Mouse (Mus musculus): ENCODE results near the gene St3gal4. TPM values are rescaled to one million over a fixed set of nuclear protein-coding genes. Genes with fewer than 3 reads are reported as not detected.

Gene St3gal4
- polyA plus RNA-seq, 1 experiment from 2014 or later = 22.3 TPM

- Histone ChIP-seq H3K36me3 (ENCODE audit: control insufficient read depth, insufficient read depth) (peaks cover 6% of the 10 kb centered on the region), H3K27ac (ENCODE audit: low read length) (peak overlapping the region; percentile 91), H3K4me2 (ENCODE audit: low read depth, low read length) (peak overlapping the region; percentile 61), H3K27me3 (ENCODE audit: control insufficient read depth, insufficient read depth, low read depth, low read length) (no peaks in the 10 kb centered on the region), H3K4me3 (ENCODE audit: low read depth, low read length) (peak overlapping the region; percentile 10), H3K9ac (ENCODE audit: low read depth, low read length) (peak overlapping the region; percentile 60), H3K9me3 (replicated peaks; ENCODE audit: control insufficient read depth, low read length) (no peaks in the 10 kb centered on the region), H3K4me1 (ENCODE audit: control insufficient read depth, low read depth, low read length) (peaks cover 69% of the 10 kb centered on the region)
- 25% methylated on average over 15 of the region's 15 CpGs for WGBS (ENCODE audit: insufficient replicate concordance)
- peak; percentile 94 for ATAC-seq (ENCODE audit: low read depth)
Measured at GRCm38 (mm10) chr9:35105884-35106880, 12.9 kb downstream of the St3gal4 start.

GRCm38 (mm10) chr9:35105438-35105837, 13.6 kb downstream of the St3gal4 start:
- Histone ChIP-seq H3K4me3 (ENCODE audit: low read depth, low read length) (no peak overlapping the region), H3K27ac (ENCODE audit: low read length) (peak overlapping the region; percentile 91), H3K9me3 (replicated peaks; ENCODE audit: control insufficient read depth, low read length) (no peaks in the 10 kb centered on the region), H3K27me3 (ENCODE audit: control insufficient read depth, insufficient read depth, low read depth, low read length) (no peaks in the 10 kb centered on the region), H3K36me3 (ENCODE audit: control insufficient read depth, insufficient read depth) (peaks cover 6% of the 10 kb centered on the region), H3K9ac (ENCODE audit: low read depth, low read length) (peak overlapping the region; percentile 51; the same call in 1 of the 2 replicates), H3K4me1 (ENCODE audit: control insufficient read depth, low read depth, low read length) (peaks cover 69% of the 10 kb centered on the region), H3K4me2 (ENCODE audit: low read depth, low read length) (peak overlapping the region; percentile 61)
- WGBS (ENCODE audit: insufficient replicate concordance) = 43% methylated on average over 2 of the region's 2 CpGs
- ATAC-seq (ENCODE audit: low read depth) = no peak

DNA sequence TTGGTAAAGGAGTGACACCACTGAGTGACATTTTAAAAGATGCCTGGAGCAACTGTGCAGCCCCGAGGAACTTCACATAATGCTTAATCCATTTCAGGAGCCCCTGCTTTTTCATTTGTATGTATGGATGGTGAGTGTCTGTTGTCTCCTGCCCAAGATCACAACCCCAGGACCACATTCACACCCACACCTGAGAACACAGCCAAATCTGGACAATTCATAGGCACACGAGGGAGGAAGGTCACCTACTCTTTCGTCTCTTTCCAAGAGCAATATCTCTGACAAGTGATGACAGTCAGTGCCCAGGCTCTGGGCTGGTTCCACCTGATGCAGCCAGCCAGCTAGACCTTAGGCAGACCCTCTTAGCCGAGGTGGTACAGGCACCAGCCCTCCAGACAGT, 14.4 kb downstream of the St3gal4 start:
- Histone ChIP-seq H3K9ac (ENCODE audit: low read depth, low read length) (no peak overlapping the region), H3K4me3 (ENCODE audit: low read depth, low read length) (no peak overlapping the region), H3K36me3 (ENCODE audit: control insufficient read depth, insufficient read depth) (peaks cover 6% of the 10 kb centered on the region), H3K9me3 (replicated peaks; ENCODE audit: control insufficient read depth, low read length) (no peaks in the 10 kb centered on the region), H3K4me1 (ENCODE audit: control insufficient read depth, low read depth, low read length) (peaks cover 65% of the 10 kb centered on the region), H3K4me2 (ENCODE audit: low read depth, low read length) (no peak overlapping the region), H3K27ac (ENCODE audit: low read length) (no peak overlapping the region; the same call in 1 of the 2 replicates), H3K27me3 (ENCODE audit: control insufficient read depth, insufficient read depth, low read depth, low read length) (no peaks in the 10 kb centered on the region)
- 64% methylated on average over 4 of the region's 4 CpGs for WGBS (ENCODE audit: insufficient replicate concordance)
- no peak for ATAC-seq (ENCODE audit: low read depth)

DNA sequence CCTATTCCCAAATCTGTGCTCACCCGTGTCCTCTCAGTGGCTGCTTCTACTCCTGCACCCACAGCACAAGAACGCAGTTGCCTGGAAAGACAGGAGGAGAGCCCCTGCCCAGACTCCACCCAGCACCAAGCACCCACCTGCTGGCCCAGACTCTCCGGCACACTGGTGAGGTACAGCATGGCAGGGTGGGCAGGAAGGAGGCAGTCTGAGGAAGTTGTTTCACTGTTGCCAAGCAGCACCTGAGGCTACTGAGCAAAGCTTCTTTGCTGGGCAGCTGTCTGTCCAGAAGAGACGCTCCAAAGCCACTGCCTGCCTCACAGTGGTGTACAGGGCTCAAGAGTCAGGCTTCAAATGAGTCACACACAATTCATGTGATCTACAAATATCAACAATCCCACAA, 20.3 kb downstream of the St3gal4 start:
- no peak for ATAC-seq (ENCODE audit: low read depth)
- H3K27ac ChIP-seq (ENCODE audit: low read length) = peak overlapping the region; percentile 12; the same call in 1 of the 2 replicates
- no peak overlapping the region for H3K4me3 ChIP-seq (ENCODE audit: low read depth, low read length)
- peaks cover 6% of the 10 kb centered on the region for H3K36me3 ChIP-seq (ENCODE audit: control insufficient read depth, insufficient read depth)
- H3K9ac ChIP-seq (ENCODE audit: low read depth, low read length) = no peak overlapping the region
- WGBS (ENCODE audit: insufficient replicate concordance) = 55% methylated on average over 4 of the region's 4 CpGs
- no peaks in the 10 kb centered on the region for H3K27me3 ChIP-seq (ENCODE audit: control insufficient read depth, insufficient read depth, low read depth, low read length)
- no peaks in the 10 kb centered on the region for H3K9me3 ChIP-seq (replicated peaks; ENCODE audit: control insufficient read depth, low read length)
- H3K4me1 ChIP-seq (ENCODE audit: control insufficient read depth, low read depth, low read length) = peaks cover 34% of the 10 kb centered on the region
- no peak overlapping the region for H3K4me2 ChIP-seq (ENCODE audit: low read depth, low read length)

GRCm38 (mm10) chr9:35097901-35098300, 21.2 kb downstream of the St3gal4 start:
- no peaks in the 10 kb centered on the region for H3K9me3 ChIP-seq (replicated peaks; ENCODE audit: control insufficient read depth, low read length)
- 29% methylated on average over 4 of the region's 4 CpGs for WGBS (ENCODE audit: insufficient replicate concordance)
- ATAC-seq (ENCODE audit: low read depth) = peak; percentile 64
- H3K4me1 ChIP-seq (ENCODE audit: control insufficient read depth, low read depth, low read length) = peaks cover 37% of the 10 kb centered on the region
- H3K27ac ChIP-seq (ENCODE audit: low read length) = peak overlapping the region; percentile 21
- H3K4me3 ChIP-seq (ENCODE audit: low read depth, low read length) = no peak overlapping the region
- H3K27me3 ChIP-seq (ENCODE audit: control insufficient read depth, insufficient read depth, low read depth, low read length) = no peaks in the 10 kb centered on the region
- no peak overlapping the region for H3K4me2 ChIP-seq (ENCODE audit: low read depth, low read length)
- H3K36me3 ChIP-seq (ENCODE audit: control insufficient read depth, insufficient read depth) = peaks cover 3% of the 10 kb centered on the region
- H3K9ac ChIP-seq (ENCODE audit: low read depth, low read length) = no peak overlapping the region

GRCm38 (mm10) chr9:35095726-35096125, 23.3 kb downstream of the St3gal4 start:
- H3K4me1 ChIP-seq (ENCODE audit: control insufficient read depth, low read depth, low read length) = peaks cover 31% of the 10 kb centered on the region
- WGBS (ENCODE audit: insufficient replicate concordance) = 82% methylated on average over 1 of the region's 1 CpGs

DNA sequence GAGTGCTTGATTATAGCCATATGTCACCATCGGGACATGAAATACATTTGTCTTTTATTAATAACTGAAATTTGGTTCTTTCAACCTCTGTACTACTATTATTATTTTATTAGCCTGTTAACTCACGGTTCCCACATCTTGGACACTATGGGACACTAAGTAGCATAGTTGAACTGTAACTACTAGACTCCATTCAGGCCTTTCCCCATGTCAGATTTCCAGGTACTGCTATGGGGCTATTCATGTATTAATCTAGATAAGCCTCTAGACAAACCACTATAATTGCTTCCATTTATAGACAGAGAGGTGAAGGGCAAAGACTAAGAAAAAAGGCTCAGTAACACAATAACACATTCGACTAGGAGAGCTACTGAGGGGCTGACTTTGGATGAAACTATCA, 25.7 kb downstream of the St3gal4 start:
- H3K36me3 ChIP-seq (ENCODE audit: control insufficient read depth, insufficient read depth) = no peaks in the 10 kb centered on the region; the same call in none of the 2 replicates
- H3K9me3 ChIP-seq (replicated peaks; ENCODE audit: control insufficient read depth, low read length) = no peaks in the 10 kb centered on the region
- no peak overlapping the region for H3K4me2 ChIP-seq (ENCODE audit: low read depth, low read length)
- no peak overlapping the region for H3K27ac ChIP-seq (ENCODE audit: low read length)
- H3K4me1 ChIP-seq (ENCODE audit: control insufficient read depth, low read depth, low read length) = peaks cover 21% of the 10 kb centered on the region
- no peaks in the 10 kb centered on the region for H3K27me3 ChIP-seq (ENCODE audit: control insufficient read depth, insufficient read depth, low read depth, low read length)
- H3K4me3 ChIP-seq (ENCODE audit: low read depth, low read length) = no peak overlapping the region
- no peak overlapping the region for H3K9ac ChIP-seq (ENCODE audit: low read depth, low read length)
- 76% methylated on average over 3 of the region's 3 CpGs for WGBS (ENCODE audit: insufficient replicate concordance)
- ATAC-seq (ENCODE audit: low read depth) = no peak

More at GRCm38 (mm10) chr9:35095726-35096125, 23.3 kb downstream of the St3gal4 start:
- Histone ChIP-seq H3K9me3 (replicated peaks; ENCODE audit: control insufficient read depth, low read length) (no peaks in the 10 kb centered on the region), H3K9ac (ENCODE audit: low read depth, low read length) (no peak overlapping the region), H3K27me3 (ENCODE audit: control insufficient read depth, insufficient read depth, low read depth, low read length) (no peaks in the 10 kb centered on the region), H3K4me2 (ENCODE audit: low read depth, low read length) (no peak overlapping the region), H3K36me3 (ENCODE audit: control insufficient read depth, insufficient read depth) (no peaks in the 10 kb centered on the region; the same call in none of the 2 replicates), H3K4me3 (ENCODE audit: low read depth, low read length) (no peak overlapping the region), H3K27ac (ENCODE audit: low read length) (no peak overlapping the region)
- no peak for ATAC-seq (ENCODE audit: low read depth)

GRCm38 (mm10) chr9:35092904-35093303, 26.2 kb downstream of the St3gal4 start:
- peaks cover 16% of the 10 kb centered on the region for H3K4me1 ChIP-seq (ENCODE audit: control insufficient read depth, low read depth, low read length)
- no peak for ATAC-seq (ENCODE audit: low read depth)
- H3K4me3 ChIP-seq (ENCODE audit: low read depth, low read length) = no peak overlapping the region
- H3K27me3 ChIP-seq (ENCODE audit: control insufficient read depth, insufficient read depth, low read depth, low read length) = no peaks in the 10 kb centered on the region
- no peaks in the 10 kb centered on the region for H3K9me3 ChIP-seq (replicated peaks; ENCODE audit: control insufficient read depth, low read length)
- H3K9ac ChIP-seq (ENCODE audit: low read depth, low read length) = no peak overlapping the region
- no peak overlapping the region for H3K27ac ChIP-seq (ENCODE audit: low read length)
- no peaks in the 10 kb centered on the region; the same call in none of the 2 replicates for H3K36me3 ChIP-seq (ENCODE audit: control insufficient read depth, insufficient read depth)
- H3K4me2 ChIP-seq (ENCODE audit: low read depth, low read length) = no peak overlapping the region
- WGBS (ENCODE audit: insufficient replicate concordance) = 84% methylated on average over 2 of the region's 2 CpGs

DNA sequence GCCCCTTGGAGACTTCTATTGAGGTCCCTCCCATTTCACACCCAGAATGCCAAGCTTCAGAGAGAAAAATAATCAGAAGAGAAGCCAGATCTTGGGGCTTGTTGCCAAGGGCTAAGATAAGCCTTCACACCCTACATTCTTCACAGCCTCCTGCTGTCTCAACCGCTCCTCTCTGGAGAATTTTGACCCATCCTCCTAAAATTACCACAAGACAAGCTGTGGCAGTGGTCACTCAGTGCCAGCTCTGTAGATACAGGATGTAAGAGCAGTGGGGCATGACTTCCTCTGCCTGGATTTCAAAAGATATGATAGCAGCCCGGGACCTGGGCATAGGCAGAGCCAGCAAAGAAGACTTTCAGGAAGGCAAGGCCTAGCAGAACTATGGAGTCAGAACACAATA, 57.6 kb downstream of the St3gal4 start:
- H3K9me3 ChIP-seq (replicated peaks; ENCODE audit: control insufficient read depth, low read length) = no peaks in the 10 kb centered on the region
- no peak overlapping the region for H3K4me3 ChIP-seq (ENCODE audit: low read depth, low read length)
- ATAC-seq (ENCODE audit: low read depth) = no peak
- WGBS (ENCODE audit: insufficient replicate concordance) = 28% methylated on average over 2 of the region's 2 CpGs
- H3K4me1 ChIP-seq (ENCODE audit: control insufficient read depth, low read depth, low read length) = peaks cover 14% of the 10 kb centered on the region
- no peak overlapping the region for H3K27ac ChIP-seq (ENCODE audit: low read length)
- no peaks in the 10 kb centered on the region for H3K36me3 ChIP-seq (ENCODE audit: control insufficient read depth, insufficient read depth)
- H3K4me2 ChIP-seq (ENCODE audit: low read depth, low read length) = no peak overlapping the region
- no peak overlapping the region for H3K9ac ChIP-seq (ENCODE audit: low read depth, low read length)
- no peaks in the 10 kb centered on the region for H3K27me3 ChIP-seq (ENCODE audit: control insufficient read depth, insufficient read depth, low read depth, low read length)
